Mouse (Mus musculus): ENCODE data around the gene Psmb6. TPM values are rescaled to one million over a fixed set of nuclear protein-coding genes. Genes with fewer than 3 reads are reported as not detected.

Psmb6 gene
- polyA plus RNA-seq, 1 experiment from 2014 or later = 802 TPM

DNA sequence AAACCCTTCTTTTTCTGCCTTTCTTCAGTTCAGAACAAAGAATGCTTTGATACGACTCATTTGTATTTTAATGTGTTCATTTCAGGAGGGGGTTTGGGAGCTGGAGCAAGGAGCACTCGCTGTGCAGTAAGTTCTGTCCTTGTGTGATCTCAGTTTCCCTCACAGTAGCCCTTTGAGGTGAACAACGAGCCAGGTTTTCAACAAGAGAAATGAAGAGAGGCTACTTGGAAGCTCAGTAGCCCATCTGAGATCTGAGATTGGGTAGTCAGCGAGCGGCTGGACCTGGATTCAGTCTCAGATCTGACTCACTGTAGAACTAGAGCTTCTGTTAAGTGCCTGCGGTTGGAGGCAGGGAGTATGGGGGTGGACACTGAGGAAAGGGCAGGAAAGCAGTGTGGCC, 48.7 kb downstream of the Psmb6 start:
- H3K27ac ChIP-seq = 0 out of 2 replicates have a peak overlapping the region, but pooled peaks have one; percentile 20
- H3K9ac ChIP-seq = no peak overlapping the region
- WGBS = 56% methylated on average over 6 of the region's 6 CpGs
- no peak for ATAC-seq (ENCODE audit: low FRiP score)
- no peaks in the 10 kb centered on the region for H3K27me3 ChIP-seq
- no peak overlapping the region for H3K4me3 ChIP-seq
- H3K9me3 ChIP-seq = no peaks in the 10 kb centered on the region
- peaks cover 38% of the 10 kb centered on the region for H3K4me1 ChIP-seq (replicated peaks)
- no peak overlapping the region for H3K4me2 ChIP-seq
- no peaks in the 10 kb centered on the region for H3K36me3 ChIP-seq

DNA sequence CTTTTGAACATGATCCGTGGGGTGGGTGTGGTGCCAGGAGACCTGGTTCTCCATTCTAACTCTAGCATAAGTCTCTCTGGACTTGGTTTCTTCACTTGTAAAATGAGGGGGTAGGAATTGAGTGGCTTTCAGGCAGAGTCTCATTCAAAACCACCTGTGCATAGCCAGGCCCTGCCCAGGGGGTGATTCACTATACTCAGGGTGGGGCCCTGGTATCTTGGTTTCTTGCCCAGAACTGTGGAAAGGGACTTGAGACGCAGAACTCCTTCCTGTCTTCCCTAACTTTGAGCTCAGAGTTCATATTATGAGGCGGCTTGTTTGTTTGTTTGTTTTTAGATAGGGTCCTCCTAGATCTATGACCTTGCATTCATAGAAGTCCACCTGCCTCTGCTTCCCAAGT, 52.0 kb downstream of the Psmb6 start:
- peaks cover 44% of the 10 kb centered on the region for H3K4me1 ChIP-seq (replicated peaks)
- no peak for ATAC-seq (ENCODE audit: low FRiP score)
- no peak overlapping the region for H3K27ac ChIP-seq
- no peak overlapping the region for H3K4me3 ChIP-seq
- H3K9ac ChIP-seq = peak overlapping the region; percentile 49; the same call in 1 of the 2 replicates
- H3K27me3 ChIP-seq = no peaks in the 10 kb centered on the region
- 88% methylated on average over 3 of the region's 3 CpGs for WGBS
- H3K36me3 ChIP-seq = no peaks in the 10 kb centered on the region
- no peaks in the 10 kb centered on the region for H3K9me3 ChIP-seq
- H3K4me2 ChIP-seq = no peak overlapping the region

Other genes starting within 250 kb of the Psmb6 start
- gene Alox12e, start 202.7 kb upstream of the Psmb6 start, polyA plus RNA-seq (2015; fragmentation: Nextera tagmentation; extraction: Ambion mirVana) = not detected in 2 replicates
- gene Alox15, start 173.3 kb upstream of the Psmb6 start, polyA plus RNA-seq (2015; fragmentation: Nextera tagmentation; extraction: Ambion mirVana) = 0.10 TPM in 1 of 2 replicates, not detected in the other
- 33.3 and 33.6 TPM in 2 replicates for gene Pelp1, start 115.3 kb upstream of the Psmb6 start, polyA plus RNA-seq (2015; fragmentation: Nextera tagmentation; extraction: Ambion mirVana)
- gene Arrb2, start 92.7 kb upstream of the Psmb6 start, polyA plus RNA-seq (2015; fragmentation: Nextera tagmentation; extraction: Ambion mirVana) = 47.6 and 50.2 TPM in 2 replicates
- gene Med11, start 73.4 kb upstream of the Psmb6 start, polyA plus RNA-seq (2015; fragmentation: Nextera tagmentation; extraction: Ambion mirVana) = 43.2 and 45.5 TPM in 2 replicates
- gene Zmynd15, start 65.9 kb upstream of the Psmb6 start, polyA plus RNA-seq (2015; fragmentation: Nextera tagmentation; extraction: Ambion mirVana) = 0.45 and 0.98 TPM in 2 replicates
- 4.6 and 6.7 TPM in 2 replicates for gene Cxcl16, start 65.4 kb upstream of the Psmb6 start, polyA plus RNA-seq (2015; fragmentation: Nextera tagmentation; extraction: Ambion mirVana)
- 0.83 and 2.3 TPM in 2 replicates for gene Tm4sf5, start 20.1 kb upstream of the Psmb6 start, polyA plus RNA-seq (2015; fragmentation: Nextera tagmentation; extraction: Ambion mirVana)
- 0.31 TPM in 1 of 2 replicates, not detected in the other for gene Vmo1, start 10.8 kb upstream of the Psmb6 start, polyA plus RNA-seq (2015; fragmentation: Nextera tagmentation; extraction: Ambion mirVana)
- gene Gltpd2, start 6.2 kb upstream of the Psmb6 start, polyA plus RNA-seq (2015; fragmentation: Nextera tagmentation; extraction: Ambion mirVana) = 0.25 and 0.29 TPM in 2 replicates
- not detected in 2 replicates for gene Gm40193, start 7.6 kb downstream of the Psmb6 start, polyA plus RNA-seq (2015; fragmentation: Nextera tagmentation; extraction: Ambion mirVana)
- 9.0 and 10.1 TPM in 2 replicates for gene Pld2, start 14.7 kb downstream of the Psmb6 start, polyA plus RNA-seq (2015; fragmentation: Nextera tagmentation; extraction: Ambion mirVana)
- 14.2 and 15.3 TPM in 2 replicates for gene Mink1, start 37.5 kb downstream of the Psmb6 start, polyA plus RNA-seq (2015; fragmentation: Nextera tagmentation; extraction: Ambion mirVana)
- not detected in 2 replicates for gene 4930544D05Rik, start 90.5 kb downstream of the Psmb6 start, polyA plus RNA-seq (2015; fragmentation: Nextera tagmentation; extraction: Ambion mirVana)
- not detected in 2 replicates for gene Chrne, start 93.8 kb downstream of the Psmb6 start, polyA plus RNA-seq (2015; fragmentation: Nextera tagmentation; extraction: Ambion mirVana)
- gene Gp1ba, start 113.8 kb downstream of the Psmb6 start, polyA plus RNA-seq (2015; fragmentation: Nextera tagmentation; extraction: Ambion mirVana) = 0.16 and 0.21 TPM in 2 replicates
- gene Rnf167, start 121.9 kb downstream of the Psmb6 start, polyA plus RNA-seq (2015; fragmentation: Nextera tagmentation; extraction: Ambion mirVana) = 109 TPM in 2 replicates
- 159 and 173 TPM in 2 replicates for gene Slc25a11, start 122.1 kb downstream of the Psmb6 start, polyA plus RNA-seq (2015; fragmentation: Nextera tagmentation; extraction: Ambion mirVana)
- gene Pfn1, start 129.3 kb downstream of the Psmb6 start, polyA plus RNA-seq (2015; fragmentation: Nextera tagmentation; extraction: Ambion mirVana) = 851 and 865 TPM in 2 replicates
- 7.1 and 9.2 TPM in 2 replicates for gene Eno3, start 131.8 kb downstream of the Psmb6 start, polyA plus RNA-seq (2015; fragmentation: Nextera tagmentation; extraction: Ambion mirVana)
- 162 and 169 TPM in 2 replicates for gene Spag7, start 144.0 kb downstream of the Psmb6 start, polyA plus RNA-seq (2015; fragmentation: Nextera tagmentation; extraction: Ambion mirVana)
- gene Camta2, start 162.7 kb downstream of the Psmb6 start, polyA plus RNA-seq (2015; fragmentation: Nextera tagmentation; extraction: Ambion mirVana) = 15.2 and 15.3 TPM in 2 replicates
- 1.6 TPM in 2 replicates for gene Inca1, start 174.8 kb downstream of the Psmb6 start, polyA plus RNA-seq (2015; fragmentation: Nextera tagmentation; extraction: Ambion mirVana)
- gene Kif1c, start 175.2 kb downstream of the Psmb6 start, polyA plus RNA-seq (2015; fragmentation: Nextera tagmentation; extraction: Ambion mirVana) = 1.5 and 1.7 TPM in 2 replicates
- gene Zfp3, start 238.8 kb downstream of the Psmb6 start, polyA plus RNA-seq (2015; fragmentation: Nextera tagmentation; extraction: Ambion mirVana) = 14.2 and 15.0 TPM in 2 replicates

All from hindbrain, embryonic 13.5 days (tissue).